ENCODE assay signal across 8 mouse cellular contexts in genomic region chr1:155812581-155813499, GRCm38 (mm10). TPM values are rescaled to one million over a fixed set of nuclear protein-coding genes. Genes with fewer than 3 reads are reported as not detected.
DNase-seq lines count a peak whose midpoint lies in the region; ATAC-seq and TF ChIP-seq lines count a peak whose summit lies in the region.

TSS of gene Qsox1 (minus strand) at chr1:155812889.

- under 1% methylated on average over 67 of the region's 67 CpGs for WGBS in forebrain, embryonic 10.5 days
- under 1% methylated on average over 65 of the region's 67 CpGs for WGBS in heart, embryonic 15.5 days
- WGBS in liver, embryonic 14.5 days (ENCODE audit: insufficient replicate concordance): under 1% methylated on average over 67 of the region's 67 CpGs
- under 1% methylated on average over 61 of the region's 67 CpGs for WGBS in neural tube, embryonic 11.5 days
- under 1% methylated on average over 63 of the region's 67 CpGs for WGBS in stomach, postnatal 0 days

- peaks cover 28% of the 10 kb centered on the region for H3K4me1 ChIP-seq in forebrain, embryonic 10.5 days
- peaks cover 33% of the 10 kb centered on the region for H3K4me1 ChIP-seq in heart, embryonic 15.5 days (replicated peaks)
- H3K4me1 ChIP-seq in liver, embryonic 14.5 days (replicated peaks; ENCODE audit: control insufficient read depth in 2 of 2, insufficient read depth in 2 of 2, low read length in 1 of 2): peaks cover 7 to 33% of the 10 kb centered on the region in 2 experiments; a peak in 3 of 4 replicates
- peaks cover 11% of the 10 kb centered on the region; the same call in 1 of the 2 replicates for H3K4me1 ChIP-seq in neural tube, embryonic 11.5 days (ENCODE audit: control insufficient read depth, insufficient read depth, low read length)
- peaks cover 16% of the 10 kb centered on the region for H3K4me1 ChIP-seq in stomach, postnatal 0 days (replicated peaks; ENCODE audit: control insufficient read depth, insufficient read depth)

- no peak for TF ChIP-seq EP300 in liver, embryonic 14.5 days (IDR thresholded peaks at IDR 0.05; ENCODE audit: low read depth)
- no peak for TF ChIP-seq EP300 in stomach, postnatal 0 days (optimal IDR thresholded peaks at IDR 0.05)

- ATAC-seq in CD4-positive, CD25-positive, alpha-beta regulatory T cell, adult 4 months: peak; percentile 99
- ATAC-seq in heart, embryonic 15.5 days (replicated peaks; ENCODE audit: insufficient number of reproducible peaks, insufficient read depth, low FRiP score, low read depth): peak; percentile 89
- peak; percentile 94 for ATAC-seq in liver, embryonic 14.5 days (ENCODE audit: insufficient read depth)
- ATAC-seq in neural tube, embryonic 11.5 days (ENCODE audit: insufficient read depth, low FRiP score, low TSS enrichment): peak; percentile 93
- ATAC-seq in stomach, postnatal 0 days (ENCODE audit: low FRiP score, low TSS enrichment): peak; percentile 89

- peak within 1 kb of the TSS; percentile 77 for H3K4me2 ChIP-seq in heart, embryonic 15.5 days
- H3K4me2 ChIP-seq in liver, embryonic 14.5 days (ENCODE audit: low read depth): peak within 1 kb of the TSS; percentile 83
- H3K4me2 ChIP-seq in neural tube, embryonic 11.5 days (ENCODE audit: low read depth): peak within 1 kb of the TSS; percentile 63
- peak within 1 kb of the TSS; percentile 73 for H3K4me2 ChIP-seq in stomach, postnatal 0 days (replicated peaks; ENCODE audit: low read depth)

- H3K27me3 ChIP-seq in forebrain, embryonic 10.5 days (ENCODE audit: poor library complexity, severe bottlenecking): peaks cover 36% of the 10 kb centered on the region
- no peaks in the 10 kb centered on the region for H3K27me3 ChIP-seq in heart, embryonic 15.5 days
- no peaks in the 10 kb centered on the region for H3K27me3 ChIP-seq in liver, embryonic 14.5 days (ENCODE audit: control insufficient read depth, insufficient read depth, low read length)
- no peaks in the 10 kb centered on the region for H3K27me3 ChIP-seq in neural tube, embryonic 11.5 days (ENCODE audit: control insufficient read depth, insufficient read depth, low read length)
- no peaks in the 10 kb centered on the region for H3K27me3 ChIP-seq in stomach, postnatal 0 days (ENCODE audit: control insufficient read depth, insufficient read depth, low read length)

- TF ChIP-seq CTCF in liver, embryonic 14.5 days (IDR thresholded peaks at IDR 0.05; ENCODE audit: low read depth): no peak
- peak; percentile 3; the same call in 1 of the 2 replicates for TF ChIP-seq CTCF in stomach, postnatal 0 days (IDR thresholded peaks at IDR 0.05; ENCODE audit: low read depth)

- H3K27ac ChIP-seq in forebrain, embryonic 10.5 days: peak within 1 kb of the TSS; percentile 85
- H3K27ac ChIP-seq in heart, embryonic 15.5 days: peak within 1 kb of the TSS; percentile 67
- H3K27ac ChIP-seq in liver, embryonic 14.5 days: peak within 1 kb of the TSS; percentile 69
- H3K27ac ChIP-seq in neural tube, embryonic 11.5 days (ENCODE audit: low read depth, low read length): 0 out of 2 replicates have a peak within 1 kb of the TSS, but pooled peaks have one; percentile 34
- peak within 1 kb of the TSS; percentile 87 for H3K27ac ChIP-seq in stomach, postnatal 0 days (replicated peaks)

- DNase-seq in c-Kit-negative CD71-positive TER-119-positive erythroid progenitor cells, embryonic 14.5 days (ENCODE audit: low read depth, low spot score): peak; percentile 86
- DNase-seq in forebrain, embryonic 10.5 days (ENCODE audit: extremely low spot score, low spot score): peak; percentile 88
- DNase-seq in kidney, postnatal 25 days: peak; percentile 89 to 93
- peak; percentile 79 to 83 (median 82) for DNase-seq in liver, embryonic 14.5 days (ENCODE audit: low read depth in 3 of 3, low spot score in 3 of 3)
- DNase-seq in neural tube, embryonic 11.5 days (ENCODE audit: low spot score): peak; percentile 93
- DNase-seq in stomach, postnatal 0 days (ENCODE audit: low spot score): peak; percentile 94

- H3K9me3 ChIP-seq in forebrain, embryonic 10.5 days: no peaks in the 10 kb centered on the region
- no peaks in the 10 kb centered on the region for H3K9me3 ChIP-seq in heart, embryonic 15.5 days (replicated peaks)
- H3K9me3 ChIP-seq in liver, embryonic 14.5 days (ENCODE audit: control insufficient read depth, low read length): no peaks in the 10 kb centered on the region
- no peaks in the 10 kb centered on the region for H3K9me3 ChIP-seq in neural tube, embryonic 11.5 days (ENCODE audit: control insufficient read depth, low read length)
- H3K9me3 ChIP-seq in stomach, postnatal 0 days (ENCODE audit: control insufficient read depth, low read length): no peaks in the 10 kb centered on the region

- H3K9ac ChIP-seq in heart, embryonic 15.5 days: peak within 1 kb of the TSS; percentile 69
- H3K9ac ChIP-seq in liver, embryonic 14.5 days (replicated peaks): peak within 1 kb of the TSS; percentile 85
- peak within 1 kb of the TSS; percentile 71 for H3K9ac ChIP-seq in neural tube, embryonic 11.5 days (ENCODE audit: low read length)
- peak within 1 kb of the TSS; percentile 85 for H3K9ac ChIP-seq in stomach, postnatal 0 days (ENCODE audit: low read length)

- H3K4me3 ChIP-seq in forebrain, embryonic 10.5 days: peak within 1 kb of the TSS; percentile 87
- peak within 1 kb of the TSS; percentile 90 for H3K4me3 ChIP-seq in heart, embryonic 15.5 days
- peak within 1 kb of the TSS; percentile 66 to 93 for H3K4me3 ChIP-seq in liver, embryonic 14.5 days (ENCODE audit: insufficient read depth in 1 of 2, low read depth in 2 of 2, low read length in 2 of 2)
- peak within 1 kb of the TSS; percentile 76 for H3K4me3 ChIP-seq in neural tube, embryonic 11.5 days (ENCODE audit: low read depth, low read length)
- peak within 1 kb of the TSS; percentile 88 for H3K4me3 ChIP-seq in stomach, postnatal 0 days (ENCODE audit: low read depth, low read length)

- H3K36me3 ChIP-seq in forebrain, embryonic 10.5 days (replicated peaks): no peaks in the 10 kb centered on the region
- no peaks in the 10 kb centered on the region for H3K36me3 ChIP-seq in heart, embryonic 15.5 days
- H3K36me3 ChIP-seq in liver, embryonic 14.5 days (replicated peaks; ENCODE audit: control insufficient read depth, insufficient read depth, low read depth): no peaks in the 10 kb centered on the region
- H3K36me3 ChIP-seq in neural tube, embryonic 11.5 days (ENCODE audit: control insufficient read depth, insufficient read depth, low read length): no peaks in the 10 kb centered on the region
- H3K36me3 ChIP-seq in stomach, postnatal 0 days (ENCODE audit: control insufficient read depth, insufficient read depth, low read length): no peaks in the 10 kb centered on the region

RNA-seq across cellular contexts. Expression of gene Qsox1, which starts in this region (rescaled TPM):
- polyA plus RNA-seq in CD4-positive, CD25-positive, alpha-beta regulatory T cell, adult 4 months (2017; shearing (Covaris generic)): 10 to 100 TPM; 38.9 to 83.5 TPM
- 15.8 and 16.6 TPM in 2 replicates for polyA plus RNA-seq in forebrain, embryonic 10.5 days (2016; fragmentation: Nextera tagmentation; extraction: Ambion mirVana)
- 23.4 and 33.2 TPM in 2 replicates for polyA plus RNA-seq in heart, embryonic 15.5 days (2015; fragmentation: Nextera tagmentation; extraction: Ambion mirVana)
- 14.9 and 16.5 TPM in 2 replicates for polyA plus RNA-seq in liver, embryonic 14.5 days (2012; rRNA removed)
- polyA plus RNA-seq in liver, embryonic 14.5 days (2014; fragmentation: Nextera tagmentation; extraction: Ambion mirVana): 11.0 and 11.2 TPM in 2 replicates
- polyA plus RNA-seq in neural tube, embryonic 11.5 days (2014; fragmentation: Nextera tagmentation; extraction: Ambion mirVana): 9.5 and 10.3 TPM in 2 replicates
- polyA plus RNA-seq in stomach, postnatal 0 days (2015; fragmentation: Nextera tagmentation; extraction: Ambion mirVana): 95.7 and 98.0 TPM in 2 replicates

Comparison
In these comparisons a context has a peak if more than half of its experiments do, and no peak if none do; other contexts are left out.
1. Peak in every context shown above with its lines: DNase-seq, ATAC-seq, H3K4me3 ChIP-seq and H3K27ac ChIP-seq.
2. H3K27ac ChIP-seq: peak in every context shown above with its lines; median percentile 87 in stomach, postnatal 0 days; 85 in forebrain, embryonic 10.5 days; 69 in liver, embryonic 14.5 days; 67 in heart, embryonic 15.5 days; 34 in neural tube, embryonic 11.5 days.